In genomic region chr8:83983222-83983621, GRCm38 (mm10) we compare ENCODE assay signal across 8 mouse cellular contexts. TPM values are rescaled to one million over a fixed set of nuclear protein-coding genes. Genes with fewer than 3 reads are reported as not detected.
DNase-seq lines count a peak whose midpoint lies in the region; ATAC-seq and TF ChIP-seq lines count a peak whose summit lies in the region.
"Not testable (repeated sequence)": the region's sequence is repeated elsewhere in the genome, so short reads cannot be mapped to it uniquely, and the experiment has no call there.
"Had no signal": no experiment of that assay in that cellular context is flagged by ENCODE, and none has a peak within 500 bp of the region (broad histone marks: within the 10 kb centered on the region; RNA-seq: fewer than 3 reads in every experiment).

No protein-coding gene starts in this region.

- peak; percentile 26 for TF ChIP-seq CTCF in ES-Bruce4 (IDR thresholded peaks at IDR 0.05; ENCODE audit: low read depth, low read length)
- TF ChIP-seq CTCF in gastrocnemius, adult 2 months (IDR thresholded peaks at IDR 0.05), result peak; percentile 31; the same call in 1 of the 2 replicates
- TF ChIP-seq CTCF in hindbrain, postnatal 0 days (IDR thresholded peaks at IDR 0.05; ENCODE audit: low read depth), result peak; percentile 36
- peak; percentile 63 for TF ChIP-seq CTCF in layer of hippocampus, adult 2 months (conservative IDR thresholded peaks at IDR 0.05)
- peak; percentile 28; the same call in 1 of the 2 replicates for TF ChIP-seq CTCF in liver, postnatal 0 days (IDR thresholded peaks at IDR 0.05; ENCODE audit: low read depth)
- TF ChIP-seq CTCF in midbrain, postnatal 0 days (IDR thresholded peaks at IDR 0.05), result peak; percentile 59

- not testable (repeated sequence) for TF ChIP-seq EP300 in ES-Bruce4 (IDR thresholded peaks at IDR 0.05; ENCODE audit: insufficient read depth, low read depth, low read length); liver, postnatal 0 days (IDR thresholded peaks at IDR 0.05; ENCODE audit: low read depth)

- H3K9me3 ChIP-seq in ES-Bruce4 (replicated peaks; ENCODE audit: control insufficient read depth, insufficient read depth, low read length, poor library complexity, severe bottlenecking); hindbrain, postnatal 0 days (ENCODE audit: low read length); liver, postnatal 0 days (ENCODE audit: low read length); midbrain, postnatal 0 days (ENCODE audit: low read length): not testable (repeated sequence)

- not testable (repeated sequence) for H3K27me3 ChIP-seq in ES-Bruce4 (ENCODE audit: control insufficient read depth, insufficient read depth, low read length, poor library complexity, severe bottlenecking); hindbrain, postnatal 0 days (ENCODE audit: insufficient read depth, low read length); liver, postnatal 0 days (ENCODE audit: insufficient read depth, low read length); midbrain, postnatal 0 days (ENCODE audit: insufficient read depth, low read length)

- not testable (repeated sequence) for ATAC-seq in hindbrain, postnatal 0 days; liver, postnatal 0 days; midbrain, postnatal 0 days (ENCODE audit: low FRiP score)

- H3K4me1 ChIP-seq in ES-Bruce4 (ENCODE audit: control insufficient read depth, insufficient read depth, low read length); hindbrain, postnatal 0 days (ENCODE audit: insufficient read depth, low read length); liver, postnatal 0 days (ENCODE audit: insufficient read depth); midbrain, postnatal 0 days (ENCODE audit: insufficient read depth, low read length): not testable (repeated sequence)

- WGBS in hindbrain, postnatal 0 days, result 95% methylated on average over 2 of the region's 2 CpGs
- 95% methylated on average over 2 of the region's 2 CpGs for WGBS in liver, postnatal 0 days (ENCODE audit: insufficient replicate concordance)
- 93% methylated on average over 2 of the region's 2 CpGs for WGBS in midbrain, postnatal 0 days

- TF ChIP-seq POLR2A in ES-Bruce4 (IDR thresholded peaks at IDR 0.05; ENCODE audit: insufficient read depth, low read length), result not testable (repeated sequence)

- DNase-seq in gastrocnemius, adult 2 months; hindbrain, postnatal 0 days (ENCODE audit: low spot score); layer of hippocampus, adult 2 months (ENCODE audit: low spot score in 2 of 2); liver, postnatal 0 days; midbrain, postnatal 0 days (ENCODE audit: low spot score): not testable (repeated sequence)

- intact Hi-C loops in gastrocnemius, adult 2 months (cut with DNase I), result not testable (repeated sequence)

- H3K4me3 ChIP-seq in ES-Bruce4 (ENCODE audit: low read depth, low read length); gastrocnemius, adult 2 months; hindbrain, postnatal 0 days (ENCODE audit: low read length); layer of hippocampus, adult 2 months; liver, postnatal 0 days (ENCODE audit: low read depth, low read length); midbrain, postnatal 0 days (ENCODE audit: low read depth, low read length): not testable (repeated sequence)

- H3K27ac ChIP-seq in ES-Bruce4 (ENCODE audit: insufficient read depth, low read length); gastrocnemius, adult 2 months; hindbrain, postnatal 0 days; layer of hippocampus, adult 2 months; liver, postnatal 0 days (ENCODE audit: low read depth); midbrain, postnatal 0 days (ENCODE audit: low read depth, low read length): not testable (repeated sequence)

- not testable (repeated sequence) for H3K36me3 ChIP-seq in ES-Bruce4 (ENCODE audit: control insufficient read depth, insufficient read depth, low read length, poor library complexity, severe bottlenecking)
- peaks cover 57% of the 10 kb centered on the region for H3K36me3 ChIP-seq in hindbrain, postnatal 0 days (ENCODE audit: insufficient read depth, low read length)
- peaks cover 40% of the 10 kb centered on the region for H3K36me3 ChIP-seq in liver, postnatal 0 days (replicated peaks; ENCODE audit: insufficient read depth, low read length)
- peaks cover 60% of the 10 kb centered on the region for H3K36me3 ChIP-seq in midbrain, postnatal 0 days (ENCODE audit: insufficient read depth, low read length)

- not testable (repeated sequence) for H3K9ac ChIP-seq in ES-Bruce4 (ENCODE audit: low read depth, poor library complexity, severe bottlenecking); hindbrain, postnatal 0 days (replicated peaks; ENCODE audit: low read length); liver, postnatal 0 days (replicated peaks); midbrain, postnatal 0 days (replicated peaks; ENCODE audit: low read length, poor library complexity, severe bottlenecking)

- not testable (repeated sequence) for H3K4me2 ChIP-seq in hindbrain, postnatal 0 days (ENCODE audit: low read depth, low read length); liver, postnatal 0 days (ENCODE audit: low read depth, low read length); midbrain, postnatal 0 days (ENCODE audit: low read depth, low read length, poor library complexity, severe bottlenecking)

RNA-seq across cellular contexts. Expression of gene Prkaca, which starts 10.4 kb away (rescaled TPM):
- 51.8 and 54.1 TPM in 2 replicates for polyA plus RNA-seq in ES-Bruce4 (2011; ENCODE audit: insufficient read depth, insufficient read length, low read depth, missing spikeins)
- 100 to 1,000 TPM; 137 to 165 TPM for total RNA-seq in gastrocnemius, adult 2 months (2021)
- 198 and 213 TPM in 2 replicates for total RNA-seq in hindbrain, postnatal 0 days (2014; rRNA removed)
- polyA plus RNA-seq in hindbrain, postnatal 0 days (2015; fragmentation: Nextera tagmentation; extraction: Ambion mirVana), result 257 and 268 TPM in 2 replicates
- 100 to 1,000 TPM; 256 to 257 TPM for total RNA-seq in layer of hippocampus, adult 2 months (2021)
- polyA plus RNA-seq in liver, postnatal 0 days (2015; fragmentation: Nextera tagmentation; extraction: Ambion mirVana), result 28.2 and 33.9 TPM in 2 replicates
- total RNA-seq in midbrain, postnatal 0 days (2014; rRNA removed), result 190 and 218 TPM in 2 replicates
- polyA plus RNA-seq in midbrain, postnatal 0 days (2015; fragmentation: Nextera tagmentation; extraction: Ambion mirVana), result 253 and 259 TPM in 2 replicates

RNA-seq across cellular contexts. Expression of gene Samd1, which starts 14.2 kb away (rescaled TPM):
- polyA plus RNA-seq in ES-Bruce4 (2011; ENCODE audit: insufficient read depth, insufficient read length, low read depth, missing spikeins), result 79.7 and 95.7 TPM in 2 replicates
- total RNA-seq in gastrocnemius, adult 2 months (2021), result 10 to 100 TPM; 15.1 to 19.8 TPM
- 58.6 and 96.8 TPM in 2 replicates for total RNA-seq in hindbrain, postnatal 0 days (2014; rRNA removed)
- polyA plus RNA-seq in hindbrain, postnatal 0 days (2015; fragmentation: Nextera tagmentation; extraction: Ambion mirVana), result 5.7 and 5.9 TPM in 2 replicates
- 10 to 100 TPM; 40.7 to 41.2 TPM for total RNA-seq in layer of hippocampus, adult 2 months (2021)
- polyA plus RNA-seq in liver, postnatal 0 days (2015; fragmentation: Nextera tagmentation; extraction: Ambion mirVana), result 3.5 and 3.8 TPM in 2 replicates
- 65.3 and 86.9 TPM in 2 replicates for total RNA-seq in midbrain, postnatal 0 days (2014; rRNA removed)
- polyA plus RNA-seq in midbrain, postnatal 0 days (2015; fragmentation: Nextera tagmentation; extraction: Ambion mirVana), result 4.1 and 4.6 TPM in 2 replicates

RNA-seq across cellular contexts. Expression of gene 1700067K01Rik, which starts 18.1 kb away (rescaled TPM):
- 1.5 and 2.4 TPM in 2 replicates for polyA plus RNA-seq in ES-Bruce4 (2011; ENCODE audit: insufficient read depth, insufficient read length, low read depth, missing spikeins)
- under 1 TPM in 1 of 2 experiments, not detected in 1; 0.48 TPM for total RNA-seq in gastrocnemius, adult 2 months (2021)
- not detected in 2 replicates for total RNA-seq in hindbrain, postnatal 0 days (2014; rRNA removed)
- 0.49 and 0.51 TPM in 2 replicates for polyA plus RNA-seq in hindbrain, postnatal 0 days (2015; fragmentation: Nextera tagmentation; extraction: Ambion mirVana)
- under 1 TPM; 0.66 to 0.82 TPM for total RNA-seq in layer of hippocampus, adult 2 months (2021)
- polyA plus RNA-seq in liver, postnatal 0 days (2015; fragmentation: Nextera tagmentation; extraction: Ambion mirVana), result 0.87 and 0.99 TPM in 2 replicates
- total RNA-seq in midbrain, postnatal 0 days (2014; rRNA removed), result 1.2 TPM in 1 of 2 replicates, not detected in the other
- polyA plus RNA-seq in midbrain, postnatal 0 days (2015; fragmentation: Nextera tagmentation; extraction: Ambion mirVana), result 0.58 and 0.69 TPM in 2 replicates
- total RNA-seq: gastrocnemius, adult 8-10 months had no signal
- polyA plus RNA-seq: frontal cortex, adult 2 months had no signal

RNA-seq across cellular contexts. Expression of gene Asf1b, which starts 27.9 kb away (rescaled TPM):
- 26.3 and 29.3 TPM in 2 replicates for polyA plus RNA-seq in ES-Bruce4 (2011; ENCODE audit: insufficient read depth, insufficient read length, low read depth, missing spikeins)
- total RNA-seq in gastrocnemius, adult 2 months (2021), result under 1 TPM; 0.23 to 0.42 TPM
- total RNA-seq in hindbrain, postnatal 0 days (2014; rRNA removed), result 4.7 and 5.6 TPM in 2 replicates
- 8.3 and 10.6 TPM in 2 replicates for polyA plus RNA-seq in hindbrain, postnatal 0 days (2015; fragmentation: Nextera tagmentation; extraction: Ambion mirVana)
- under 1 TPM; 0.44 to 0.82 TPM for total RNA-seq in layer of hippocampus, adult 2 months (2021)
- 50.6 and 55.4 TPM in 2 replicates for polyA plus RNA-seq in liver, postnatal 0 days (2015; fragmentation: Nextera tagmentation; extraction: Ambion mirVana)
- total RNA-seq in midbrain, postnatal 0 days (2014; rRNA removed), result 3.9 and 20.4 TPM in 2 replicates
- polyA plus RNA-seq in midbrain, postnatal 0 days (2015; fragmentation: Nextera tagmentation; extraction: Ambion mirVana), result 3.8 and 4.3 TPM in 2 replicates

RNA-seq across cellular contexts. Expression of gene Gm10644, which starts 28.2 kb away (rescaled TPM):
- polyA plus RNA-seq in ES-Bruce4 (2011; ENCODE audit: insufficient read depth, insufficient read length, low read depth, missing spikeins), result 0.47 and 0.78 TPM in 2 replicates
- under 1 TPM; 0.64 to 0.84 TPM for total RNA-seq in gastrocnemius, adult 2 months (2021)
- total RNA-seq in hindbrain, postnatal 0 days (2014; rRNA removed), result 0.40 and 1.7 TPM in 2 replicates
- polyA plus RNA-seq in hindbrain, postnatal 0 days (2015; fragmentation: Nextera tagmentation; extraction: Ambion mirVana), result 0.43 and 0.56 TPM in 2 replicates
- under 1 TPM; 0.44 to 0.87 TPM for total RNA-seq in layer of hippocampus, adult 2 months (2021)
- 0.14 and 0.29 TPM in 2 replicates for polyA plus RNA-seq in liver, postnatal 0 days (2015; fragmentation: Nextera tagmentation; extraction: Ambion mirVana)
- 0.47 and 0.60 TPM in 2 replicates for total RNA-seq in midbrain, postnatal 0 days (2014; rRNA removed)
- polyA plus RNA-seq in midbrain, postnatal 0 days (2015; fragmentation: Nextera tagmentation; extraction: Ambion mirVana), result 0.36 and 0.39 TPM in 2 replicates
